Mouse (Mus musculus) midbrain, embryonic 16.5 days (tissue): ENCODE data around the gene Kcnn1. TPM values are rescaled to one million over a fixed set of nuclear protein-coding genes. Genes with fewer than 3 reads are reported as not detected.
"Not testable (repeated sequence)": the region's sequence is repeated elsewhere in the genome, so short reads cannot be mapped to it uniquely, and the experiment has no call there.

Source experiments
- ATAC-seq: fragments of 200-750 bp; cut with Nextera tagmentation; 2 replicates; pipeline ENCODE4 v1.8.0; 2017; ENCODE audit warnings: moderate TSS enrichment
- H3K27ac ChIP-seq: fragments of 300-500 bp; sonication (generic); 2 replicates; pipeline ENCODE4 v1.5.1; 2014; ENCODE audit warnings: mild to moderate bottlenecking, low read length, mixed read lengths
- H3K27me3 ChIP-seq: fragments of 300-500 bp; sonication (generic); 2 replicates; pipeline ENCODE4 v1.6.1; 2014; ENCODE audit warnings: low read depth, low read length, mixed read lengths; ENCODE audit not compliant: control insufficient read depth, insufficient read depth
- H3K36me3 ChIP-seq: fragments of 300-500 bp; sonication (generic); 2 replicates; pipeline ENCODE4 v1.6.1; 2014; ENCODE audit warnings: mild to moderate bottlenecking, low read length, moderate library complexity, mixed read lengths; ENCODE audit not compliant: control insufficient read depth, insufficient read depth
- H3K4me1 ChIP-seq: fragments of 300-500 bp; sonication (generic); 2 replicates; pipeline ENCODE4 v1.6.1; 2014; ENCODE audit warnings: mild to moderate bottlenecking, low read length, mixed read lengths; ENCODE audit not compliant: control insufficient read depth, insufficient read depth
- H3K4me2 ChIP-seq: fragments of 300-500 bp; sonication (generic); 2 replicates; pipeline ENCODE4 v1.6.1; 2014; ENCODE audit warnings: mild to moderate bottlenecking, low read length, mixed read lengths
- H3K4me3 ChIP-seq: fragments of 300-500 bp; sonication (generic); 2 replicates; pipeline ENCODE4 v1.5.1; 2014; ENCODE audit warnings: low read depth, mild to moderate bottlenecking, low read length, moderate library complexity, mixed read lengths
- H3K9ac ChIP-seq: fragments of 300-500 bp; sonication (generic); 2 replicates; pipeline ENCODE4 v1.6.1; 2014; ENCODE audit warnings: low read depth, low read length, mixed read lengths
- H3K9me3 ChIP-seq: fragments of 300-500 bp; sonication (generic); replicated peaks from 2 replicates; pipeline ENCODE4 v1.6.1; 2014; ENCODE audit warnings: mild to moderate bottlenecking, low read length, mixed read lengths; ENCODE audit not compliant: control insufficient read depth, poor library complexity, severe bottlenecking
- WGBS: fragments of 180-500 bp; shearing (Covaris S2); extraction: QIAGEN DNeasy Blood & Tissue Kit; methylation state at CpG from one replicate; pipeline ENCODE4 v1.1.7; 2014; 5-methylcytosine and 5-hydroxymethylcytosine counted together
- polyA plus RNA-seq: library from polyadenylated mRNA; unstranded; fragments of >200 nt; fragmentation: Nextera tagmentation; extraction: Ambion mirVana; gene quantifications from 2 replicates; pipeline ENCODE4 v1.2.1, GENCODE M21; 2015

The Kcnn1 gene
- polyA plus RNA-seq, 1 experiment from 2014 or later: 15.4 TPM

GRCm38 (mm10) chr8:70902211-70902610, 39.2 kb upstream of the Kcnn1 start:
- Histone ChIP-seq H3K27me3 (peaks cover 8% of the 10 kb centered on the region; the same call in 1 of the 2 replicates), H3K9me3 (no peaks in the 10 kb centered on the region), H3K4me2 (no peak overlapping the region), H3K9ac (no peak overlapping the region), H3K36me3 (no peaks in the 10 kb centered on the region), H3K4me1 (peaks cover 14% of the 10 kb centered on the region), H3K27ac (no peak overlapping the region), H3K4me3 (no peak overlapping the region)
- ATAC-seq: no peak
- WGBS: 31% methylated on average over 5 of the region's 5 CpGs

GRCm38 (mm10) chr8:70900872-70901387, 37.9 kb upstream of the Kcnn1 start:
- H3K27ac ChIP-seq: no peak overlapping the region
- no peaks in the 10 kb centered on the region for H3K36me3 ChIP-seq
- no peak overlapping the region for H3K4me3 ChIP-seq
- H3K4me1 ChIP-seq: peaks cover 14% of the 10 kb centered on the region
- no peak overlapping the region for H3K9ac ChIP-seq
- 74% methylated on average over 2 of the region's 2 CpGs for WGBS
- no peaks in the 10 kb centered on the region for H3K9me3 ChIP-seq
- peaks cover 8% of the 10 kb centered on the region; the same call in 1 of the 2 replicates for H3K27me3 ChIP-seq
- H3K4me2 ChIP-seq: no peak overlapping the region
- ATAC-seq: no peak

GRCm38 (mm10) chr8:70899226-70899625, 36.2 kb upstream of the Kcnn1 start:
- Histone ChIP-seq H3K27ac (no peak overlapping the region), H3K36me3 (peaks cover 15% of the 10 kb centered on the region), H3K9ac (0 out of 2 replicates have a peak overlapping the region, but pooled peaks have one; percentile 6), H3K4me3 (no peak overlapping the region), H3K9me3 (no peaks in the 10 kb centered on the region), H3K4me1 (peaks cover 11% of the 10 kb centered on the region), H3K4me2 (no peak overlapping the region), H3K27me3 (peaks cover 16% of the 10 kb centered on the region)
- 89% methylated on average over 2 of the region's 2 CpGs for WGBS
- ATAC-seq: no peak

- Histone ChIP-seq H3K4me3 (no peak overlapping the region), H3K36me3 (peaks cover 19% of the 10 kb centered on the region), H3K9me3 (no peaks in the 10 kb centered on the region), H3K9ac (peak overlapping the region; percentile 42; the same call in 1 of the 2 replicates), H3K27ac (peak overlapping the region; percentile 26), H3K4me1 (peaks cover 11% of the 10 kb centered on the region), H3K4me2 (peak overlapping the region; percentile 54; the same call in 1 of the 2 replicates), H3K27me3 (peaks cover 20% of the 10 kb centered on the region)
- no peak for ATAC-seq
- WGBS: 66% methylated on average over 2 of the region's 2 CpGs
Measured at GRCm38 (mm10) chr8:70898661-70899198, 35.7 kb upstream of the Kcnn1 start.

GRCm38 (mm10) chr8:70897681-70898413, 34.8 kb upstream of the Kcnn1 start:
- no peaks in the 10 kb centered on the region for H3K9me3 ChIP-seq
- peaks cover 11% of the 10 kb centered on the region for H3K4me1 ChIP-seq
- under 1% methylated on average over 20 of the region's 20 CpGs for WGBS
- H3K9ac ChIP-seq: peak overlapping the region; percentile 59
- peak overlapping the region; percentile 44 for H3K27ac ChIP-seq
- H3K4me2 ChIP-seq: peak overlapping the region; percentile 54
- peaks cover 25% of the 10 kb centered on the region for H3K36me3 ChIP-seq
- H3K4me3 ChIP-seq: peak overlapping the region; percentile 83
- peak; percentile 74 for ATAC-seq
- peaks cover 29% of the 10 kb centered on the region for H3K27me3 ChIP-seq

- Histone ChIP-seq H3K4me3 (peak within 1 kb of the TSS; percentile 83), H3K9ac (peak within 1 kb of the TSS; percentile 91), H3K27me3 (peaks cover 30% of the 10 kb centered on the region), H3K36me3 (peaks cover 25% of the 10 kb centered on the region), H3K9me3 (no peaks in the 10 kb centered on the region), H3K4me2 (peak within 1 kb of the TSS; percentile 96), H3K4me1 (peaks cover 11% of the 10 kb centered on the region), H3K27ac (peak within 1 kb of the TSS; percentile 72)
- ATAC-seq: peak; percentile 98
- WGBS: under 1% methylated on average over 60 of the region's 60 CpGs
Measured at GRCm38 (mm10) chr8:70897021-70897680, 34.1 kb upstream of the Kcnn1 start, which contains the start of gene Rpl18a. TSS of gene Rpl18a (minus strand) at chr8:70897412.

- H3K27ac ChIP-seq: peak overlapping the region; percentile 72
- no peaks in the 10 kb centered on the region for H3K9me3 ChIP-seq
- no peak for ATAC-seq
- H3K4me1 ChIP-seq: peaks cover 11% of the 10 kb centered on the region
- peak overlapping the region; percentile 83 for H3K4me3 ChIP-seq
- H3K36me3 ChIP-seq: peaks cover 25% of the 10 kb centered on the region
- H3K27me3 ChIP-seq: peaks cover 35% of the 10 kb centered on the region
- H3K9ac ChIP-seq: peak overlapping the region; percentile 91
- 3% methylated on average over 25 of the region's 25 CpGs for WGBS
- peak overlapping the region; percentile 96 for H3K4me2 ChIP-seq
Measured at GRCm38 (mm10) chr8:70896316-70897020, 33.4 kb upstream of the Kcnn1 start.

- WGBS: 77% methylated on average over 21 of the region's 24 CpGs
- not testable (repeated sequence) for H3K27ac ChIP-seq, H3K4me3 ChIP-seq, ATAC-seq, H3K9ac ChIP-seq, H3K9me3 ChIP-seq
- Histone ChIP-seq H3K27me3 (peaks cover 42% of the 10 kb centered on the region), H3K4me2 (peak overlapping the region; percentile 96), H3K4me1 (peaks cover 11% of the 10 kb centered on the region), H3K36me3 (peaks cover 25% of the 10 kb centered on the region)
Measured at GRCm38 (mm10) chr8:70895571-70896259, 32.7 kb upstream of the Kcnn1 start.
